Mouse (Mus musculus) erythroblast, embryonic 14.5 days (primary cell): ENCODE measurements around the gene Atic.

Experiments
- GATA1 ChIP-seq: IDR thresholded peaks from 2 replicates; pipeline ENCODE4 v1.6.1; 2012; ENCODE audit warnings: low read length, inconsistent platforms, mixed read lengths
- TAL1 ChIP-seq: IDR thresholded peaks from 3 replicates; pipeline ENCODE4 v1.6.1; 2012; ENCODE audit warnings: low read length, inconsistent platforms, mixed read lengths

DNA sequence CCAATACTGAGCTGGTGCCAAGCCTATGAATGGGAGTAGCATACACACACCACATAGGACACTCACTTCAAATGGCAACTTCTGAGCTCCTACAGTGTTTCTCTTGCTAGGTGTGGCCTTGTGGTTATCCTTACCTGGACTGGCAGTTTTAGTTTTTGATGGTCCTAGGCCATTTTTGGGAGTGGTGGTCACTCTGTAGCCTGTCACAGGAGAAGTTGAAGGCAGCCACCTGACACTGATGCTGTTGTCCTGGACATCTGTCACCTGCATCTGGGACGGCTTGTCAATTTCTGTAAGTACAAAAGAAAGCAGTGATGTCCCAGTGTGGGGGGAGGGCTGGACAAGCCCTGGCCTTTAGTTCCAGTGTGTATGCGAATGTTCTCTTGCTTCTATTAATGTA lies 48.8 kb downstream of the Atic start:
- no peak for TF ChIP-seq GATA1
- TF ChIP-seq TAL1: no peak
